Mouse (Mus musculus): ENCODE results near the gene Cisd2. TPM values are rescaled to one million over a fixed set of nuclear protein-coding genes. Genes with fewer than 3 reads are reported as not detected.

Gene Cisd2
- polyA plus RNA-seq, 1 experiment = 29.7 TPM

- H3K4me1 ChIP-seq (ENCODE audit: control insufficient read depth, insufficient read depth, insufficient read length, low read length) = no peaks in the 10 kb centered on the region; the same call in 1 of the 2 replicates
- peak overlapping the region; percentile 87 for H3K4me3 ChIP-seq (ENCODE audit: insufficient read depth, low read depth, low read length)
- H3K27ac ChIP-seq (replicated peaks; ENCODE audit: low read depth, low read length) = peak overlapping the region; percentile 96
These were observed 693 bp downstream of the Cisd2 start for GRCm38 (mm10) chr3:135422856-135423607.

- peak overlapping the region; percentile 90 for H3K27ac ChIP-seq (replicated peaks; ENCODE audit: low read depth, low read length)
- H3K4me1 ChIP-seq (ENCODE audit: control insufficient read depth, insufficient read depth, insufficient read length, low read length) = no peaks in the 10 kb centered on the region; the same call in 1 of the 2 replicates
- H3K4me3 ChIP-seq (ENCODE audit: insufficient read depth, low read depth, low read length) = peak overlapping the region; percentile 87
These were observed 1.4 kb downstream of the Cisd2 start for GRCm38 (mm10) chr3:135422232-135422855.

- Histone ChIP-seq H3K27ac (replicated peaks; ENCODE audit: low read depth, low read length) (no peak overlapping the region), H3K4me1 (ENCODE audit: control insufficient read depth, insufficient read depth, insufficient read length, low read length) (no peaks in the 10 kb centered on the region; the same call in 1 of the 2 replicates)
These were observed 2.5 kb downstream of the Cisd2 start for GRCm38 (mm10) chr3:135421310-135421594.

GRCm38 (mm10) chr3:135420542-135421309 lies 3.0 kb downstream of the Cisd2 start:
- Histone ChIP-seq H3K4me3 (ENCODE audit: insufficient read depth, low read depth, low read length) (no peak overlapping the region), H3K27ac (replicated peaks; ENCODE audit: low read depth, low read length) (no peak overlapping the region), H3K4me1 (ENCODE audit: control insufficient read depth, insufficient read depth, insufficient read length, low read length) (no peaks in the 10 kb centered on the region; the same call in 1 of the 2 replicates)

More at GRCm38 (mm10) chr3:135421310-135421594, 2.5 kb downstream of the Cisd2 start:
- no peak overlapping the region for H3K4me3 ChIP-seq (ENCODE audit: insufficient read depth, low read depth, low read length)

- Histone ChIP-seq H3K27ac (replicated peaks; ENCODE audit: low read depth, low read length) (no peak overlapping the region), H3K4me1 (ENCODE audit: control insufficient read depth, insufficient read depth, insufficient read length, low read length) (no peaks in the 10 kb centered on the region; the same call in 1 of the 2 replicates), H3K4me3 (ENCODE audit: insufficient read depth, low read depth, low read length) (no peak overlapping the region)
These were observed 5.9 kb downstream of the Cisd2 start for GRCm38 (mm10) chr3:135417799-135418198.

GRCm38 (mm10) chr3:135417245-135417644 lies 6.5 kb downstream of the Cisd2 start:
- Histone ChIP-seq H3K4me1 (ENCODE audit: control insufficient read depth, insufficient read depth, insufficient read length, low read length) (no peaks in the 10 kb centered on the region; the same call in 1 of the 2 replicates), H3K4me3 (ENCODE audit: insufficient read depth, low read depth, low read length) (no peak overlapping the region), H3K27ac (replicated peaks; ENCODE audit: low read depth, low read length) (no peak overlapping the region)

GRCm38 (mm10) chr3:135411824-135412223 lies 11.9 kb downstream of the Cisd2 start:
- H3K4me1 ChIP-seq (ENCODE audit: control insufficient read depth, insufficient read depth, insufficient read length, low read length) = no peaks in the 10 kb centered on the region
- H3K4me3 ChIP-seq (ENCODE audit: insufficient read depth, low read depth, low read length) = no peak overlapping the region
- no peak overlapping the region for H3K27ac ChIP-seq (replicated peaks; ENCODE audit: low read depth, low read length)

GRCm38 (mm10) chr3:135411056-135411455 lies 12.7 kb downstream of the Cisd2 start:
- no peak overlapping the region for H3K4me3 ChIP-seq (ENCODE audit: insufficient read depth, low read depth, low read length)
- no peak overlapping the region for H3K27ac ChIP-seq (replicated peaks; ENCODE audit: low read depth, low read length)
- H3K4me1 ChIP-seq (ENCODE audit: control insufficient read depth, insufficient read depth, insufficient read length, low read length) = no peaks in the 10 kb centered on the region

GRCm38 (mm10) chr3:135409219-135409618 lies 14.5 kb downstream of the Cisd2 start:
- Histone ChIP-seq H3K4me1 (ENCODE audit: control insufficient read depth, insufficient read depth, insufficient read length, low read length) (no peaks in the 10 kb centered on the region), H3K27ac (replicated peaks; ENCODE audit: low read depth, low read length) (no peak overlapping the region), H3K4me3 (ENCODE audit: insufficient read depth, low read depth, low read length) (no peak overlapping the region)

- H3K4me3 ChIP-seq (ENCODE audit: insufficient read depth, low read depth, low read length) = no peak overlapping the region
- H3K27ac ChIP-seq (replicated peaks; ENCODE audit: low read depth, low read length) = no peak overlapping the region
- no peaks in the 10 kb centered on the region for H3K4me1 ChIP-seq (ENCODE audit: control insufficient read depth, insufficient read depth, insufficient read length, low read length)
These were observed 16.4 kb downstream of the Cisd2 start for GRCm38 (mm10) chr3:135407351-135407750.

GRCm38 (mm10) chr3:135404599-135404998 lies 19.1 kb downstream of the Cisd2 start:
- Histone ChIP-seq H3K4me3 (ENCODE audit: insufficient read depth, low read depth, low read length) (no peak overlapping the region), H3K4me1 (ENCODE audit: control insufficient read depth, insufficient read depth, insufficient read length, low read length) (no peaks in the 10 kb centered on the region), H3K27ac (replicated peaks; ENCODE audit: low read depth, low read length) (no peak overlapping the region)

- no peak overlapping the region for H3K27ac ChIP-seq (replicated peaks; ENCODE audit: low read depth, low read length)
These were observed 19.9 kb downstream of the Cisd2 start for GRCm38 (mm10) chr3:135403856-135404255.

GRCm38 (mm10) chr3:135403211-135403610 lies 20.5 kb downstream of the Cisd2 start:
- Histone ChIP-seq H3K4me3 (ENCODE audit: insufficient read depth, low read depth, low read length) (no peak overlapping the region), H3K27ac (replicated peaks; ENCODE audit: low read depth, low read length) (no peak overlapping the region), H3K4me1 (ENCODE audit: control insufficient read depth, insufficient read depth, insufficient read length, low read length) (no peaks in the 10 kb centered on the region)

More at GRCm38 (mm10) chr3:135403856-135404255, 19.9 kb downstream of the Cisd2 start:
- Histone ChIP-seq H3K4me3 (ENCODE audit: insufficient read depth, low read depth, low read length) (no peak overlapping the region), H3K4me1 (ENCODE audit: control insufficient read depth, insufficient read depth, insufficient read length, low read length) (no peaks in the 10 kb centered on the region)

- H3K27ac ChIP-seq (replicated peaks; ENCODE audit: low read depth, low read length) = no peak overlapping the region
- H3K4me1 ChIP-seq (ENCODE audit: control insufficient read depth, insufficient read depth, insufficient read length, low read length) = no peaks in the 10 kb centered on the region
- no peak overlapping the region for H3K4me3 ChIP-seq (ENCODE audit: insufficient read depth, low read depth, low read length)
These were observed 21.5 kb downstream of the Cisd2 start for GRCm38 (mm10) chr3:135402201-135402658.

GRCm38 (mm10) chr3:135397112-135397511 lies 26.6 kb downstream of the Cisd2 start:
- Histone ChIP-seq H3K4me3 (ENCODE audit: insufficient read depth, low read depth, low read length) (no peak overlapping the region), H3K4me1 (ENCODE audit: control insufficient read depth, insufficient read depth, insufficient read length, low read length) (peaks cover 2% of the 10 kb centered on the region; the same call in 1 of the 2 replicates), H3K27ac (replicated peaks; ENCODE audit: low read depth, low read length) (no peak overlapping the region)
